Mouse (Mus musculus) embryonic facial prominence, embryonic 12.5 days (tissue): ENCODE results near the gene Dot1l. TPM values are rescaled to one million over a fixed set of nuclear protein-coding genes. Genes with fewer than 3 reads are reported as not detected.
A peak's percentile ranks its signal among the peaks of the same experiment; 100 is the strongest.
"Not testable (repeated sequence)": the region's sequence is repeated elsewhere in the genome, so short reads cannot be mapped to it uniquely, and the experiment has no call there.

Source experiments
- ATAC-seq: fragments of 200-750 bp; cut with Nextera tagmentation; 2 replicates; pipeline ENCODE4 v1.8.0; 2017; ENCODE audit not compliant: insufficient number of reproducible peaks, insufficient read depth, low FRiP score, low TSS enrichment
- H3K27ac ChIP-seq: fragments of 300-500 bp; sonication (generic); 2 replicates; pipeline ENCODE4 v1.5.1; 2016; ENCODE audit warnings: mild to moderate bottlenecking
- H3K27me3 ChIP-seq: fragments of 300-500 bp; sonication (generic); 2 replicates; pipeline ENCODE4 v1.6.1; 2016; ENCODE audit warnings: mild to moderate bottlenecking, moderate library complexity
- H3K36me3 ChIP-seq: fragments of 300-500 bp; sonication (generic); 2 replicates; pipeline ENCODE4 v1.6.1; 2016; ENCODE audit warnings: mild to moderate bottlenecking
- H3K4me1 ChIP-seq: fragments of 300-500 bp; sonication (generic); 2 replicates; pipeline ENCODE4 v1.6.1; 2016
- H3K4me2 ChIP-seq: fragments of 300-500 bp; sonication (generic); replicated peaks from 2 replicates; pipeline ENCODE4 v1.6.1; 2016; ENCODE audit warnings: mild to moderate bottlenecking, moderate library complexity
- H3K4me3 ChIP-seq: fragments of 300-500 bp; sonication (generic); 2 replicates; pipeline ENCODE4 v1.5.1; 2016; ENCODE audit warnings: mild to moderate bottlenecking
- H3K9ac ChIP-seq: fragments of 300-500 bp; sonication (generic); 2 replicates; pipeline ENCODE4 v1.6.1; 2016; ENCODE audit warnings: mild to moderate bottlenecking, moderate library complexity
- H3K9me3 ChIP-seq: fragments of 300-500 bp; sonication (generic); 2 replicates; pipeline ENCODE4 v1.6.1; 2016; ENCODE audit warnings: mild to moderate bottlenecking, moderate library complexity
- WGBS: fragments of 180-500 bp; shearing (Covaris S2); methylation state at CpG from one replicate; pipeline ENCODE4 v1.1.7; 2016; 5-methylcytosine and 5-hydroxymethylcytosine counted together
- polyA plus RNA-seq: library from polyadenylated mRNA; unstranded; fragments of >200 nt; fragmentation: Nextera tagmentation; extraction: Ambion mirVana; gene quantifications from 2 replicates; pipeline ENCODE4 v1.2.1, GENCODE M21; 2016

Gene Dot1l
- polyA plus RNA-seq, 1 experiment from 2014 or later = 23.5 TPM

DNA sequence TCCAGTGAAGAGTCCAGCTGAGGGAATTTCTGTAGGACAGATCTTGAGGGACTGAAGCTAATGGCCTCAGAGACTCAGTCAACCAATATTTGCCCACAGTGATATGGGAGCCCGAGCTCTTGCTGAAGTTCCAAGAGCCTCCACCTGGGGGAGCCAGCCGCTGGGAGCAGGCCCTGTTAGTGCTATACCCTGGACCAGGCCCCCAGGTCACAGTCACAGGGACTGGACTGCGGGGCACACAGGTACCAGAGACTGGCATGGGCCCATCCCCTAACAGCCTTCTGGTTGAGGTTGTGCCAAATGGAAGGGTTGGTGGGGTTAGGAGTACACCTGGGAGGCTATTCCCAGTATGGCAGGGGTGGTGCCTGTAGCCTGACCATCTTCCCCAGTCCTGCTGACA lies 50.9 kb downstream of the Dot1l start:
- Histone ChIP-seq H3K27me3 (peaks cover 46% of the 10 kb centered on the region), H3K4me1 (peaks cover 39% of the 10 kb centered on the region), H3K4me2 (peak overlapping the region; percentile 97; the same call in 1 of the 2 replicates), H3K4me3 (no peak overlapping the region), H3K27ac (no peak overlapping the region), H3K36me3 (peaks cover 47% of the 10 kb centered on the region), H3K9me3 (no peaks in the 10 kb centered on the region), H3K9ac (no peak overlapping the region)
- 20% methylated on average over 3 of the region's 3 CpGs for WGBS
- ATAC-seq = 0 out of 2 replicates have a peak, but pooled peaks have one; percentile 17

- H3K27me3 ChIP-seq = peaks cover 47% of the 10 kb centered on the region
- H3K4me2 ChIP-seq = peak overlapping the region; percentile 97
- no peak for ATAC-seq
- WGBS = 41% methylated on average over 34 of the region's 34 CpGs
- H3K36me3 ChIP-seq = peaks cover 41% of the 10 kb centered on the region
- no peaks in the 10 kb centered on the region for H3K9me3 ChIP-seq
- peaks cover 39% of the 10 kb centered on the region for H3K4me1 ChIP-seq
- peak overlapping the region; percentile 77 for H3K27ac ChIP-seq
- H3K9ac ChIP-seq = peak overlapping the region; percentile 70
- peak overlapping the region; percentile 50 for H3K4me3 ChIP-seq
Measured at GRCm38 (mm10) chr10:80806341-80807056, 51.5 kb downstream of the Dot1l start.

DNA sequence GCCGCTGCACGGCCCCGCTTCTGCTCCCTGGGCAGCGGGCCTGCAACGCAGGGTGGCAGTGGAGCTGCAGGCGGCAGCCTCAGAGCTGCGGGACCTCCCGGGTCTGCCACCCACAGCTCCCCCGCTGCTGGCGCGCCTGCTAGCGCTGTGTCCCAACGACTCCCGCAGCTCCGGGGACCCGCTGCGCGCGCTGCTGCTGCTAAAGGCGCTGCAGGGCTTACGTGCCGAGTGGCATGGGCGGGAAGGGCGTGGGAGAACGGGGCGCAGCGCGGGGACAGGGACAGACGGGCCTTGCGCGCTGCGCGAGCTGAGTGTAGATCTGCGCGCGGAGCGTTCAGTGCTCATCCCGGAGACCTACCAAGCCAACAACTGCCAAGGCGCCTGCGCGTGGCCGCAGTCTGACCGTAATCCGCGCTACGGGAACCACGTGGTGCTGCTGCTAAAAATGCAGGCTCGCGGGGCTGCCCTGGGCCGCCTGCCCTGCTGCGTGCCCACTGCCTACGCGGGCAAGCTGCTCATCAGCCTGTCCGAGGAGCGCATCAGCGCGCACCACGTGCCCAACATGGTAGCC lies 52.1 kb downstream of the Dot1l start:
- peak overlapping the region; percentile 97 for H3K4me2 ChIP-seq
- WGBS = 1% methylated on average over 58 of the region's 58 CpGs
- peaks cover 34% of the 10 kb centered on the region for H3K36me3 ChIP-seq
- H3K27ac ChIP-seq = peak overlapping the region; percentile 77
- no peaks in the 10 kb centered on the region for H3K9me3 ChIP-seq
- H3K4me1 ChIP-seq = peaks cover 39% of the 10 kb centered on the region
- peak overlapping the region; percentile 50 for H3K4me3 ChIP-seq
- peaks cover 47% of the 10 kb centered on the region for H3K27me3 ChIP-seq
- peak overlapping the region; percentile 70 for H3K9ac ChIP-seq
- peak; percentile 47; the same call in 1 of the 2 replicates for ATAC-seq

GRCm38 (mm10) chr10:80808099-80808984 lies 53.3 kb downstream of the Dot1l start:
- H3K27ac ChIP-seq = 0 out of 2 replicates have a peak overlapping the region, but pooled peaks have one; percentile 30
- ATAC-seq = no peak
- H3K4me1 ChIP-seq = peaks cover 39% of the 10 kb centered on the region
- peaks cover 22% of the 10 kb centered on the region for H3K36me3 ChIP-seq
- peak overlapping the region; percentile 70 for H3K9ac ChIP-seq
- H3K9me3 ChIP-seq = no peaks in the 10 kb centered on the region
- WGBS = 15% methylated on average over 40 of the region's 40 CpGs
- peaks cover 49% of the 10 kb centered on the region for H3K27me3 ChIP-seq
- 0 out of 2 replicates have a peak overlapping the region, but pooled peaks have one; percentile 15 for H3K4me3 ChIP-seq
- H3K4me2 ChIP-seq = peak overlapping the region; percentile 97

DNA sequence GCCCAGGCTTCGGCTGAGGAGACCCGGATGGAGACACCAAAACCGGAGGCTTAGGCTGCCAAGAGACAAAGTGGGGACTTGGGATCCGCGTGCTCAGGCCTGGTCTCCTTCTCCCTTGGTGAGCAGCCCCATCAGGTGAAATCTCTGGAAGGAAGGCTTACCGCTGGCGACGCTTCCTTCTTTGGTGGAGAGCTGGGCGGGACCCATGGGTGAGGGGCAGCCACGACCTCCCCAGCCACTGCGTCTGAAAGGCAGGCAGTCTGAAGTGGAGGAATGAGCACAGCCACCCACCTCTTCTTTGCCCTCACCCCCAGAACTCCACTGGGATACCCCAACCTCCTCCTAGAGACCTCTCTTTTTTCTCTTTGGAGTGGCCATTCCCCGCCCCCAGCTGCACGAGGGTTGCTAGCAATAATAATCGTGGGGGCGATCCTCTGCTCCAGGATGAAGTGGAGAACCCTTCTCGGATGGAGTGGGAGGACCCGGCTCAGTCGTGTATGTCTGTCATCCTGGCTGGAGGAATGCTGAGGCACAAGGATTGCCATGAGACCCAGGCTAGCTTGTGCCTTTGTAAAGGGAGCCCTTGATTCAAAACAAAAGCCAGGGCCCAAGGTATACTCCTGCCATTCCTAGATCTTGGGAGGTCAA lies 54.1 kb downstream of the Dot1l start:
- Histone ChIP-seq H3K27ac (no peak overlapping the region), H3K4me3 (0 out of 2 replicates have a peak overlapping the region, but pooled peaks have one; percentile 15), H3K4me2 (peak overlapping the region; percentile 97), H3K36me3 (peaks cover 15% of the 10 kb centered on the region), H3K9ac (peak overlapping the region; percentile 41; the same call in 1 of the 2 replicates), H3K4me1 (peaks cover 39% of the 10 kb centered on the region), H3K27me3 (peaks cover 52% of the 10 kb centered on the region), H3K9me3 (no peaks in the 10 kb centered on the region)
- WGBS = 9% methylated on average over 18 of the region's 18 CpGs
- ATAC-seq = no peak

DNA sequence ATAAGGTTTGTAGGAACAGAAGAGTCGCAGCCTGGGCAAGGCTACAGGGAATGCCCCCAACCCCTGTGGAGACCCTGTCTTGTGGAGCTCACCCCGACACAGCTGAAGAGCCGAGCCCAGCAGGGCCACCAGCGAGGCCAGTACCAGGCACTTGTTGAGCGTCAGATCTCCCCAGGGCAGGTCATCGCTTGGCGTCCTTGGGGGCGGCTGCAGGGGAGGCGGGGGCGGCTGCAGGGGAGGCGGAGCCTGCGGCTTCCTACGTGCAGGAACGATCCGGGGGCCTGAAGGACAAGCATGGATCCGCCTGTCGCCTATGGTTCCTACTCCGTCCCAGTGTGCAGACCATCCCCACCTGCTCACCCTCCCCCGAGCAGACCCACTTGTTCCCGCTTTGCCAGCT lies 55.1 kb downstream of the Dot1l start:
- peak overlapping the region; percentile 19; the same call in 1 of the 2 replicates for H3K9ac ChIP-seq
- H3K4me3 ChIP-seq = no peak overlapping the region
- H3K4me1 ChIP-seq = peaks cover 39% of the 10 kb centered on the region
- WGBS = 10% methylated on average over 20 of the region's 20 CpGs
- H3K9me3 ChIP-seq = no peaks in the 10 kb centered on the region
- peak overlapping the region; percentile 25 for H3K4me2 ChIP-seq
- peaks cover 5% of the 10 kb centered on the region; the same call in 1 of the 2 replicates for H3K36me3 ChIP-seq
- no peak for ATAC-seq
- H3K27ac ChIP-seq = no peak overlapping the region
- H3K27me3 ChIP-seq = peaks cover 49% of the 10 kb centered on the region

DNA sequence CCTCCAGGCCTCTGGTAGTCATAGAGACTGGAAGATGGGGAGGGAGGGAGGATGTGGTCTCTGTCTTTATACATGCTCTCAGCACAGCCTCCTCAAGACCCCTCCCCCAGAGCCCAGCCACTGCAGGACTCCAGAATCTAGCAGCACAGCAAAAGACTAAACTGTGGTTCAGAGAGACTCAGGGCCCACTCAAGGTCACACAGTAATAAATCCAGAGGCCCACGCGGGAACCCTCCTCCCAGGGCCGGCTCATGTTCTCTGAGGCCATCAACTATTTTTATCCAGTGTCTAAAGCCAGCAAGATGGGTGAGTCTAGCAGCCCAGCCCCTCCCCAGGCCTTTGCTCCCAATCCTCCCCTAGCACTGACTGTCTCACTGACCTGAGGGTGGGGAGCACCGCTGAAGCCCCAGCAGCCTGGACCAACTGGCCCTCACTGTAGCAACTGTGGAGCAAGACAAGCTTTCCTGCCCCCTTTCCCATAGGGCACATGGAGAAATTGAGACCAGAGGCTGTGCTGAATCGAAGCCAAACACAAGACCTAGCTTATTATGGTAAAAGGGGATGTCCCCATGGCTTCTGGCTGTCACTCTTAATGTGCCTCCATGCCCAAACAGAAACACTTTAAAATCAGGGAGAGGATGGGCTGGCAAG lies 57.5 kb downstream of the Dot1l start:
- H3K27me3 ChIP-seq = peaks cover 36% of the 10 kb centered on the region
- no peak overlapping the region for H3K9ac ChIP-seq
- peaks cover 23% of the 10 kb centered on the region for H3K4me1 ChIP-seq
- ATAC-seq = no peak
- no peak overlapping the region for H3K4me3 ChIP-seq
- no peak overlapping the region for H3K4me2 ChIP-seq
- H3K27ac ChIP-seq = no peak overlapping the region
- WGBS = 64% methylated on average over 5 of the region's 5 CpGs
- no peaks in the 10 kb centered on the region for H3K36me3 ChIP-seq
- no peaks in the 10 kb centered on the region for H3K9me3 ChIP-seq

DNA sequence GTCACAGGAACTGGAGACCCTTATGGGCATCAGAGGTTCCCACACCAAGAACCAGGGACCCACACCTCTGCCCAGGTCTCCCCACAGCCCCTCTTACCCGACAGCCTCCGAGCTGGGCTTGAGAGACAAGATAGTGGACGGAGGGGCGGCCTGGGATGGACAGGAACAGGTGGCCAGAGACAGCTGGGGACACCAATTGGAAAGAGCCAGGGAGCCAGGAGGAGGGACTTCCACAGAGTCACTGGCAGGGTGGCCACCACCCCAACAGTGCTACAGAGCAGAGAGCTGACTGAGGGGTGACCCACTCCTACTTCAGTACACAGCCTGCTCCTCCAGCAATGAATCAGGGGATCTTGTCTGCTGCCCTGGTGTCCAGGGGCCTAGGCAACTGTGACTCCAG lies 58.4 kb downstream of the Dot1l start, which contains the start of gene Jsrp1:
TSS of gene Jsrp1 (minus strand) at position 133 of the 400 bp plus-strand sequence.
- no peak within 1 kb of the TSS for H3K9ac ChIP-seq
- H3K36me3 ChIP-seq = no peaks in the 10 kb centered on the region
- H3K4me1 ChIP-seq = peaks cover 14% of the 10 kb centered on the region
- no peak within 1 kb of the TSS for H3K27ac ChIP-seq
- WGBS = 82% methylated on average over 4 of the region's 4 CpGs
- no peaks in the 10 kb centered on the region for H3K9me3 ChIP-seq
- H3K4me3 ChIP-seq = no peak within 1 kb of the TSS
- H3K4me2 ChIP-seq = no peak within 1 kb of the TSS
- H3K27me3 ChIP-seq = peaks cover 30% of the 10 kb centered on the region
- no peak for ATAC-seq

DNA sequence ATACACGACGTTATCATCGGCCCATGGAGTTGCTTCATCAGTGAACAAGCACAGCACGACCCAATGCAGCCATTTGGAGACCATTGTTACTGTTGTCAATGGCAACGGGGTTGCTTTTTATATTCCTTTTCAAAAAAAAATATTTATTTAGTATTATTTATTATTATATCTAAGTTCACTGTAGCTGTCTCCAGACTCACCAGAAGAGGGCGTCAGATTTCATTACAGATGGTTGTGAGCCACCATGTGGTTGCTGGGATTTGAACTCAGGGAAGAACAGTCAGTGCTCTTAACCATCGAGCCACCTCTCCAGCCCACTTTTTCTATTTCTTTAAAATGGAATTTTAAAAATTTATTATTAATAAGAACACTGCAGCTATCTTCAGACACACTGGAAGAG lies 59.8 kb downstream of the Dot1l start:
- Histone ChIP-seq H3K4me1 (peaks cover 4% of the 10 kb centered on the region), H3K27me3 (peaks cover 17% of the 10 kb centered on the region; the same call in 1 of the 2 replicates), H3K9me3 (no peaks in the 10 kb centered on the region), H3K4me3 (no peak overlapping the region), H3K9ac (no peak overlapping the region), H3K27ac (no peak overlapping the region), H3K4me2 (no peak overlapping the region), H3K36me3 (no peaks in the 10 kb centered on the region)
- WGBS = 68% methylated on average over 7 of the region's 7 CpGs
- ATAC-seq = no peak

DNA sequence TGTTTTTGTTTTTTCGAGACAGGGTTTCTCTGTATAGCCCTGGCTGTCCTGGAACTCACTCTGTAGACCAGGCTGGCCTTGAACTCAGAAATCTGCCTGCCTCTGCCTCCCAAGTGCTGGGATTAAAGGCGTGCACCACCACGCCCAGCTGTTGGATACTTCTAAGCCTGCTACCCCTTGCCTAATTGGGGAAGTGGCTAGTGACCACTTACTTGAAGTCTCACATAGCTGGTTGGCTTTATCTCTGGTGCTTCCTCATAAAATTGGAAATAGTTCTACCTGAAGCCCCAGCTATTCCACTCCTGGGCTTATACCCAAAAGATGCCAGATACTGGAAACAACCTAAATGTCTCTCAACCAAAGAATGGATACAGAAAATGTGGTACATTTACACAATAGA lies 61.3 kb downstream of the Dot1l start:
- H3K4me1 ChIP-seq, H3K4me3 ChIP-seq, H3K4me2 ChIP-seq, ATAC-seq, H3K9me3 ChIP-seq, H3K9ac ChIP-seq, H3K27me3 ChIP-seq, H3K27ac ChIP-seq, H3K36me3 ChIP-seq: not testable (repeated sequence)
- 89% methylated on average over 3 of the region's 3 CpGs for WGBS
